Mouse (Mus musculus): ENCODE results near the gene Ccdc92b.

Ccdc92b gene

DNA sequence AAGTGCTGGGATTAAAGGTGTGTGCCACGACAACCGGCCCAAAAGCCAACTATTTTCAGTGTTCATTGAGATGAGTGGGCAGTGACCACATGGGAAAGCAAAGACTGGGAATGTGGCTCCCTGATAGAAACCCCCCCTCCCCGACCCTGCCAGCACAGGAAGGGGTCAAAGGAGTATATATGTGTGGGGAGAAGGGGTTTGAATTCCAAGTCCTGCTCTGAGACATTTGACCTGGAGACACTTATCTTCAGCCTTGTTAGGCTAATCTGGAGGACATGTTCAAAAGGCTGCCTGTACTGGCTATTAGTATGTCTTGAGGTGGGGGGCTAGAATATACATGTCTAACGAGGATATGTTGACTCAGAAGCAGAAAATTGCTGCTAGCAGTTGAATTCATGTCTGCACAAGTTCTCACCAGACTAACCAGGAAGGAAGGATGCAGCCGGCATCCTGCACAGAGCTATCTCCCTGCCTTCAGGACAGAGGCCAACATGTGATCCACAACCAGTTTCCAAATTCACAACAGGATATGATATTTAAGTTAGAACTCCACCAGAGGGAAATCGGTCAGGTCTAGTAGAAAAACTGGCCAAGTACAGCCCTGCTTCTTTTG is 53.6 kb downstream of the Ccdc92b start:
- Histone ChIP-seq H3K36me3 (ENCODE audit: control insufficient read depth, insufficient read depth, low read length, poor library complexity, severe bottlenecking) (peaks cover 11% of the 10 kb centered on the region), H3K27me3 (ENCODE audit: control insufficient read depth, insufficient read depth, low read length, poor library complexity, severe bottlenecking) (no peaks in the 10 kb centered on the region)
- DNase-seq (ENCODE audit: low read depth, low spot score): no peak

- DNase-seq (ENCODE audit: low read depth, low spot score): no peak
- no peaks in the 10 kb centered on the region for H3K27me3 ChIP-seq (ENCODE audit: control insufficient read depth, insufficient read depth, low read length, poor library complexity, severe bottlenecking)
- H3K36me3 ChIP-seq (ENCODE audit: control insufficient read depth, insufficient read depth, low read length, poor library complexity, severe bottlenecking): peaks cover 9% of the 10 kb centered on the region
Observed at GRCm38 (mm10) chr11:74673561-74673960, 54.2 kb downstream of the Ccdc92b start.

GRCm38 (mm10) chr11:74674713-74675112 is 55.3 kb downstream of the Ccdc92b start:
- Histone ChIP-seq H3K36me3 (ENCODE audit: control insufficient read depth, insufficient read depth, low read length, poor library complexity, severe bottlenecking) (peaks cover 13% of the 10 kb centered on the region), H3K27me3 (ENCODE audit: control insufficient read depth, insufficient read depth, low read length, poor library complexity, severe bottlenecking) (no peaks in the 10 kb centered on the region)
- no peak for DNase-seq (ENCODE audit: low read depth, low spot score)

DNA sequence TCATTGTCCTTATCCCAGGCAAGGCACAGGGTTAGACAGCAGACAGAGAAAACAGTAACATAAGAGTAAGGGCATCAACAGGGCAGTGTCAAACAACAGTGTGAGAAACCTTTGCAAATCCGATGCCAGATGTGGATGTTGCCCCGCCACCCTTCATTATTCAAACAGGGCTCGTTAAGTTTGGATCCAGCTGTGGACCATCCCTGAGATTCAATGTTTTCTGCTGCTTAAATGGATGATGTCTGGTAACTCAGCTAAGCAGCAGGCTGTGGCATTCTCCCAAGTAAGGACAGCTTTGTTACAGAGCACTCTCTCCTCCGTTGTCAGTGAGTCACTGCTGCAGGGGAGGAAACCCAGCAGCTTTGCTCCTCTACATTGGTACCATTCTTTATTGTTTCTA is 55.8 kb downstream of the Ccdc92b start:
- Histone ChIP-seq H3K27me3 (ENCODE audit: control insufficient read depth, insufficient read depth, low read length, poor library complexity, severe bottlenecking) (no peaks in the 10 kb centered on the region), H3K36me3 (ENCODE audit: control insufficient read depth, insufficient read depth, low read length, poor library complexity, severe bottlenecking) (peaks cover 13% of the 10 kb centered on the region)
- DNase-seq (ENCODE audit: low read depth, low spot score): no peak
